Mouse (Mus musculus): ENCODE data around the gene Rasl12.

GRCm38 (mm10) chr9:65398279-65398678 is at the start of gene Rasl12:
- TF ChIP-seq CTCF (IDR thresholded peaks at IDR 0.05; ENCODE audit: borderline replicate concordance, control insufficient read depth, extremely low read depth, insufficient read depth, low read length, poor library complexity) (no peak), POLR2A (IDR thresholded peaks at IDR 0.05; ENCODE audit: control insufficient read depth, extremely low read depth, insufficient read depth, low read length, poor library complexity) (no peak)
